Mouse (Mus musculus) CH12.LX (cell line): ENCODE data around the gene A3galt2. TPM values are rescaled to one million over a fixed set of nuclear protein-coding genes. Genes with fewer than 3 reads are reported as not detected.

Experiments used
- DNase-seq: peaks from one replicate; pipeline ENCODE4 v3.0.0-alpha.2; 2013; ENCODE audit errors: extremely low read depth
- H3K27ac ChIP-seq: 2 replicates; pipeline ENCODE4 v1.5.1; 2012; ENCODE audit warnings: low read depth, mild to moderate bottlenecking, control low read depth, moderate library complexity; ENCODE audit not compliant: insufficient read depth
- H3K27me3 ChIP-seq: replicated peaks from 2 replicates; pipeline ENCODE3; 2012; ENCODE audit warnings: inconsistent platforms
- H3K36me3 ChIP-seq, 2 experiments: replicated peaks in 1 of 2; 2 replicates each; pipeline versions ENCODE3 to v1.6.1; 2012; ENCODE audit warnings: inconsistent platforms in 1 of 2, low read length in 1 of 2, mild to moderate bottlenecking in 1 of 2, mixed read lengths in 1 of 2, moderate library complexity in 1 of 2; ENCODE audit not compliant: control insufficient read depth in 1 of 2, insufficient read depth in 1 of 2
- H3K4me1 ChIP-seq, 2 experiments: 2 replicates each; pipeline ENCODE4 v1.6.1; 2012; ENCODE audit warnings: inconsistent platforms in 1 of 2, moderate library complexity in 1 of 2; ENCODE audit not compliant: insufficient read depth in 2 of 2, control insufficient read depth in 1 of 2
- H3K4me2 ChIP-seq: 2 replicates; pipeline ENCODE4 v1.6.1; 2012; ENCODE audit warnings: low read depth, mild to moderate bottlenecking, control low read depth; ENCODE audit not compliant: poor library complexity, insufficient read depth, severe bottlenecking
- H3K4me3 ChIP-seq, 3 experiments: fragments of 150-350 bp in 1 of 3; sonication (generic) in 1 of 3; replicated peaks in 1 of 3; 2 replicates each; pipeline versions ENCODE3 to v1.5.1; 2011 to 2012; ENCODE audit warnings: low read depth in 2 of 3, low read length in 2 of 3, mild to moderate bottlenecking in 2 of 3, moderate library complexity in 2 of 3, control low read depth in 1 of 3, improper control_type of control experiment in 1 of 3, inconsistent platforms in 1 of 3, mixed read lengths in 1 of 3; ENCODE audit not compliant: poor library complexity in 1 of 3
- H3K79me2 ChIP-seq: replicated peaks from 2 replicates; pipeline ENCODE4 v1.6.1; 2012; ENCODE audit warnings: mild to moderate bottlenecking, moderate library complexity; ENCODE audit not compliant: control insufficient read depth, poor library complexity, insufficient read depth, severe bottlenecking; ENCODE audit errors: extremely low read depth
- H3K9ac ChIP-seq: 2 replicates; pipeline ENCODE4 v1.6.1; 2012; ENCODE audit warnings: low read depth, mild to moderate bottlenecking, control low read depth, moderate library complexity; ENCODE audit not compliant: insufficient read depth
- H3K9me3 ChIP-seq: replicated peaks from 2 replicates; pipeline ENCODE3; 2012; ENCODE audit warnings: low read length, inconsistent platforms, mixed read lengths
- BHLHE40 ChIP-seq: IDR thresholded peaks from 2 replicates; pipeline ENCODE4 v1.6.1; 2011; ENCODE audit warnings: mild to moderate bottlenecking, low read depth, low read length, improper control_type of control experiment
- CHD1 ChIP-seq: IDR thresholded peaks from 2 replicates; pipeline ENCODE4 v1.6.1; 2012; ENCODE audit warnings: low read depth, low read length, improper control_type of control experiment, inconsistent platforms
- E2F4 ChIP-seq: IDR thresholded peaks from 2 replicates; pipeline ENCODE4 v1.6.1; 2011; ENCODE audit warnings: low read depth, low read length, improper control_type of control experiment; ENCODE audit not compliant: insufficient replicate concordance
- ELF1 ChIP-seq: IDR thresholded peaks from 2 replicates; pipeline ENCODE4 v1.6.1; 2014; ENCODE audit warnings: low read depth, mild to moderate bottlenecking, inconsistent platforms, low read length, improper control_type of control experiment
- ETS1 ChIP-seq: conservative IDR thresholded peaks from 2 replicates; pipeline ENCODE4 v1.6.1; 2012; ENCODE audit warnings: low read depth, mild to moderate bottlenecking, inconsistent platforms, low read length, improper control_type of control experiment, moderate library complexity
- HCFC1 ChIP-seq: IDR thresholded peaks from 2 replicates; pipeline ENCODE4 v1.6.1; 2012; ENCODE audit warnings: low read depth, mild to moderate bottlenecking, inconsistent platforms, low read length, improper control_type of control experiment
- IRF4 ChIP-seq: IDR thresholded peaks from 2 replicates; pipeline ENCODE4 v1.6.1; 2014; ENCODE audit warnings: low read depth, mild to moderate bottlenecking, inconsistent platforms, low read length, improper control_type of control experiment
- JUN ChIP-seq: IDR thresholded peaks from 2 replicates; pipeline ENCODE4 v1.6.1; 2011; ENCODE audit warnings: low read depth, mild to moderate bottlenecking, low read length, improper control_type of control experiment, moderate library complexity; ENCODE audit not compliant: insufficient read depth
- KAT2A ChIP-seq: IDR thresholded peaks from 2 replicates; pipeline ENCODE4 v1.6.1; 2012; ENCODE audit warnings: low read length, improper control_type of control experiment, inconsistent platforms; ENCODE audit not compliant: insufficient replicate concordance
- MAFK ChIP-seq: IDR thresholded peaks from 2 replicates; pipeline ENCODE4 v1.6.1; 2011; ENCODE audit warnings: low read length, improper control_type of control experiment; ENCODE audit not compliant: insufficient replicate concordance
- MAX ChIP-seq: IDR thresholded peaks from 2 replicates; pipeline ENCODE4 v1.6.1; 2011; ENCODE audit warnings: low read length, improper control_type of control experiment
- NRF1 ChIP-seq: IDR thresholded peaks from 2 replicates; pipeline ENCODE4 v1.6.1; 2014; ENCODE audit warnings: low read depth, mild to moderate bottlenecking, inconsistent platforms, low read length, improper control_type of control experiment, moderate library complexity
- PAX5 ChIP-seq: IDR thresholded peaks from 2 replicates; pipeline ENCODE4 v1.6.1; 2012; ENCODE audit warnings: low read length, inconsistent platforms, mixed read lengths
- POLR2A ChIP-seq: IDR thresholded peaks from 2 replicates; pipeline ENCODE4 v1.6.1; 2011; ENCODE audit warnings: low read depth, mild to moderate bottlenecking, improper control_type of control experiment, low read length
- RAD21 ChIP-seq: IDR thresholded peaks from 2 replicates; pipeline ENCODE4 v1.6.1; 2011; ENCODE audit warnings: low read depth, mild to moderate bottlenecking, low read length, improper control_type of control experiment, moderate library complexity
- SMC3 ChIP-seq: IDR thresholded peaks from 2 replicates; pipeline ENCODE4 v1.6.1; 2011; ENCODE audit warnings: low read depth, low read length, improper control_type of control experiment
- TBP ChIP-seq: conservative IDR thresholded peaks from 2 replicates; pipeline ENCODE4 v1.6.1; 2011; ENCODE audit warnings: low read depth, low read length, improper control_type of control experiment
- TCF12 ChIP-seq: IDR thresholded peaks from 2 replicates; pipeline ENCODE4 v1.6.1; 2014; ENCODE audit warnings: low read depth, mild to moderate bottlenecking, inconsistent platforms, low read length, improper control_type of control experiment
- USF1 ChIP-seq: IDR thresholded peaks from 2 replicates; pipeline ENCODE4 v1.6.1; 2014; ENCODE audit warnings: low read depth, mild to moderate bottlenecking, inconsistent platforms, low read length, improper control_type of control experiment
- USF2 ChIP-seq: conservative IDR thresholded peaks from 2 replicates; pipeline ENCODE4 v1.6.1; 2011; ENCODE audit warnings: low read depth, low read length, improper control_type of control experiment
- ZC3H11A ChIP-seq: IDR thresholded peaks from 2 replicates; pipeline ENCODE4 v1.6.1; 2012; ENCODE audit warnings: low read depth, mild to moderate bottlenecking, inconsistent platforms, low read length, improper control_type of control experiment
- ZMIZ1 ChIP-seq: IDR thresholded peaks from 2 replicates; pipeline ENCODE4 v1.6.1; 2012; ENCODE audit warnings: low read depth, mild to moderate bottlenecking, inconsistent platforms, low read length, improper control_type of control experiment
- dilution Hi-C: fragments of 300-500 bp; cut with MboI; formaldehyde crosslinking; loops from 2 replicates; pipeline ENCODE4 v1.14.3; 2020; ENCODE audit warnings: low sequenced_read_pairs; ENCODE audit not compliant: extremely low pct_unique_long_range_greater_than_20kb, extremely low pct_ligation_motif_present
- in situ Hi-C: fragments of 300-500 bp; cut with MboI; formaldehyde crosslinking; loops from 3 replicates; pipeline ENCODE4 v1.14.3; 2019; ENCODE audit warnings: low sequenced_read_pairs, low pct_ligation_motif_present, low pct_unique_long_range_greater_than_20kb, mixed read lengths
- polyA plus RNA-seq: library from polyadenylated mRNA; unstranded; fragments of >175 nt; gene quantifications from 2 replicates; pipeline ENCODE4 v1.2.1, GENCODE M21; 2012; ENCODE audit warnings: low read depth; ENCODE audit not compliant: insufficient read length
- total RNA-seq, 2 experiments: library from RNA; depleted of rRNA; stranded (reverse); fragments of 300-350 nt in 1 of 2; fragments of >200 nt in 1 of 2; gene quantifications; 2 replicates each; pipeline ENCODE4 v1.2.3; 2012 to 2014

The A3galt2 gene
- total and polyA plus RNA-seq, 3 experiments, result 0.04 to 0.11 TPM; not detected in 1

GRCm38 (mm10) chr4:128716731-128717130 lies 38.4 kb upstream of the A3galt2 start:
- no peak overlapping the region for H3K4me2 ChIP-seq
- H3K27me3 ChIP-seq, result no peaks in the 10 kb centered on the region
- DNase-seq, result no peak
- H3K4me1 ChIP-seq, result peaks cover 8 to 43% of the 10 kb centered on the region in 2 experiments; a peak in 3 of 4 replicates
- H3K27ac ChIP-seq, result no peak overlapping the region
- TF ChIP-seq MAX, result no peak
- dilution Hi-C loops, result no loop called here
- no peak overlapping the region for H3K9ac ChIP-seq
- in situ Hi-C loops, result loop anchor here (10.0 kb wide), 3 partner anchors 138 to 368 kb away; no protein-coding TSS in a partner anchor
- no peaks in the 10 kb centered on the region for H3K79me2 ChIP-seq
- no peaks in the 10 kb centered on the region for H3K9me3 ChIP-seq
- H3K36me3 ChIP-seq, result peaks cover 4 to 50% of the 10 kb centered on the region in 2 experiments
- no peak overlapping the region for H3K4me3 ChIP-seq

- no peak for DNase-seq
- no peaks in the 10 kb centered on the region for H3K9me3 ChIP-seq
These were observed 35.1 kb upstream of the A3galt2 start for GRCm38 (mm10) chr4:128720110-128720509.

GRCm38 (mm10) chr4:128721061-128721648 lies 34.0 kb upstream of the A3galt2 start:
- no peaks in the 10 kb centered on the region for H3K79me2 ChIP-seq
- no peak overlapping the region for H3K27ac ChIP-seq
- DNase-seq, result no peak
- no peak overlapping the region for H3K9ac ChIP-seq
- peaks cover 0 to 14% of the 10 kb centered on the region in 2 experiments; a peak in 2 of 4 replicates for H3K4me1 ChIP-seq
- TF ChIP-seq NRF1 (no peak), ETS1 (no peak), HCFC1 (no peak), ELF1 (no peak), CHD1 (no peak), E2F4 (no peak), SMC3 (no peak), RAD21 (no peak), TBP (no peak), PAX5 (no peak), USF2 (no peak), JUN (no peak), MAFK (no peak), ZMIZ1 (no peak), BHLHE40 (no peak)
- H3K4me3 ChIP-seq, result no peak overlapping the region
- no peaks in the 10 kb centered on the region for H3K9me3 ChIP-seq
- peaks cover 8 to 60% of the 10 kb centered on the region in 2 experiments for H3K36me3 ChIP-seq
- in situ Hi-C loops, result no loop called here
- dilution Hi-C loops, result no loop called here
- H3K4me2 ChIP-seq, result no peak overlapping the region
- H3K27me3 ChIP-seq, result no peaks in the 10 kb centered on the region

More at GRCm38 (mm10) chr4:128720110-128720509, 35.1 kb upstream of the A3galt2 start:
- no peak for TF ChIP-seq IRF4
- no peak for TF ChIP-seq KAT2A
- TF ChIP-seq ZC3H11A, result no peak
- no peak for TF ChIP-seq RAD21
- no peak for TF ChIP-seq POLR2A
- no peak for TF ChIP-seq USF2
- TF ChIP-seq USF1, result no peak
- TF ChIP-seq TCF12, result no peak
- no peak for TF ChIP-seq E2F4
- in situ Hi-C loops, result no loop called here
- peaks cover 8 to 64% of the 10 kb centered on the region in 2 experiments for H3K36me3 ChIP-seq
- no peak overlapping the region for H3K9ac ChIP-seq
- peaks cover 6 to 24% of the 10 kb centered on the region in 2 experiments; a peak in 3 of 4 replicates for H3K4me1 ChIP-seq
- dilution Hi-C loops, result no loop called here
- H3K79me2 ChIP-seq, result no peaks in the 10 kb centered on the region
- no peak overlapping the region for H3K4me2 ChIP-seq
- H3K27me3 ChIP-seq, result no peaks in the 10 kb centered on the region
- H3K4me3 ChIP-seq, result no peak overlapping the region
- H3K27ac ChIP-seq, result no peak overlapping the region
